Comparison of ENCODE assay signal across 18 mouse cellular contexts in the genomic region with DNA sequence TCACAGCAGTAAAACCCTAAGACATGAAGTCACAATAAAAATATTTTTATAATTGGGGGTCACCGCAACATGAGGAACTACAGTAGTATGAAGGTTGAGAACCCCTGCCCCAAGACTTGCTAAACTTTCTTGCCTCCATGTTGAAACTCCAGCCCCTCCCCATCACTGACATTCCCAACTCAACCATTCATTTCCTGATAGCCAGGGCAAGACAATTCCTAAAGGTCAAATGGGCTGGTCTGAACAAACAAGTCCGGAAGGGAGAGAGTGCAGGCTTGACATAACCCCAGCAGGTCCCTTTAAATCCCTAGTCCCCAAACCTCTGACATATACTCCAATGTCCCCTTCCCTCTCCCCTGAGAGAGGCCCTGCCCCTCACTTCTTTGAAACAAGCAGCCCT.
A peak's percentile ranks its signal among the peaks of the same experiment; 100 is the strongest.
DNase-seq lines count a peak whose midpoint lies in the region; ATAC-seq lines count a peak whose summit lies in the region.
"Had no signal": no experiment of that assay in that cellular context is flagged by ENCODE, and none has a peak within 500 bp of the region (broad histone marks: within the 10 kb centered on the region; RNA-seq: fewer than 3 reads in every experiment).

No protein-coding gene starts in this region.

- DNase-seq in heart, postnatal 4 days: no peak
- no peak for DNase-seq in liver, embryonic 11.5 days (ENCODE audit: low spot score)
- peak; percentile 70 for DNase-seq in ZHBTc4 (ENCODE audit: low read depth, low spot score)
- DNase-seq in lung, postnatal 14 days: no peak
- DNase-seq in left cerebral cortex, adult 9 months (ENCODE audit: low spot score in 2 of 2): no peak
- DNase-seq: adrenal gland, postnatal 10 days; cerebellum, adult 11 months; cerebellum, adult 8-10 months; cerebellum, postnatal 14 days; gastrocnemius, postnatal 10 days; heart, postnatal 10 days had no signal

- peak overlapping the region; percentile 33; the same call in 1 of the 2 replicates for H3K27ac ChIP-seq in heart, embryonic 12.5 days (ENCODE audit: poor library complexity, severe bottlenecking)
- no peak overlapping the region for H3K27ac ChIP-seq in liver, embryonic 16.5 days (ENCODE audit: low read length)
- H3K27ac ChIP-seq in liver, embryonic 11.5 days (ENCODE audit: low read depth, low read length): no peak overlapping the region
- H3K27ac ChIP-seq: embryonic facial prominence, embryonic 12.5 days; forebrain, embryonic 12.5 days; hindbrain, embryonic 13.5 days; hindbrain, postnatal 0 days had no signal

- H3K4me3 ChIP-seq in heart, embryonic 12.5 days: no peak overlapping the region
- no peak overlapping the region for H3K4me3 ChIP-seq in liver, embryonic 16.5 days (ENCODE audit: low read depth, low read length)
- no peak overlapping the region for H3K4me3 ChIP-seq in liver, embryonic 11.5 days (ENCODE audit: low read depth, low read length)
- H3K4me3 ChIP-seq: embryonic facial prominence, embryonic 12.5 days; forebrain, embryonic 12.5 days; hindbrain, embryonic 13.5 days had no signal

- H3K4me2 ChIP-seq in heart, embryonic 12.5 days: no peak overlapping the region
- peak overlapping the region; percentile 22; the same call in 1 of the 2 replicates for H3K4me2 ChIP-seq in liver, embryonic 16.5 days (ENCODE audit: low read depth, low read length)
- no peak overlapping the region for H3K4me2 ChIP-seq in liver, embryonic 11.5 days
- H3K4me2 ChIP-seq: embryonic facial prominence, embryonic 12.5 days; forebrain, embryonic 12.5 days; hindbrain, embryonic 13.5 days had no signal

- ATAC-seq in heart, embryonic 12.5 days (ENCODE audit: insufficient number of reproducible peaks, low FRiP score): no peak
- ATAC-seq in liver, embryonic 16.5 days (ENCODE audit: low read depth): 0 out of 2 replicates have a peak, but pooled peaks have one; percentile 25
- no peak for ATAC-seq in liver, embryonic 11.5 days (replicated peaks; ENCODE audit: low FRiP score)
- ATAC-seq: forebrain, embryonic 16.5 days; hindbrain, postnatal 0 days had no signal

- H3K36me3 ChIP-seq in heart, embryonic 12.5 days: peaks cover 13% of the 10 kb centered on the region
- H3K36me3 ChIP-seq in liver, embryonic 16.5 days (ENCODE audit: control insufficient read depth, insufficient read depth): no peaks in the 10 kb centered on the region
- H3K36me3 ChIP-seq in liver, embryonic 11.5 days (ENCODE audit: control insufficient read depth, insufficient read depth, low read length): no peaks in the 10 kb centered on the region
- H3K36me3 ChIP-seq: embryonic facial prominence, embryonic 12.5 days; forebrain, embryonic 12.5 days; hindbrain, embryonic 13.5 days had no signal

- WGBS in heart, embryonic 12.5 days: 81% methylated on average over 2 of the region's 2 CpGs
- WGBS in liver, embryonic 16.5 days (ENCODE audit: insufficient replicate concordance): 76% methylated on average over 2 of the region's 2 CpGs
- WGBS in liver, embryonic 11.5 days: 83% methylated on average over 2 of the region's 2 CpGs

- no peaks in the 10 kb centered on the region for H3K27me3 ChIP-seq in heart, embryonic 12.5 days (replicated peaks)
- no peaks in the 10 kb centered on the region for H3K27me3 ChIP-seq in liver, embryonic 16.5 days (ENCODE audit: control insufficient read depth, insufficient read depth, low read depth, low read length)
- no peaks in the 10 kb centered on the region for H3K27me3 ChIP-seq in liver, embryonic 11.5 days (replicated peaks; ENCODE audit: control insufficient read depth, insufficient read depth, low read length)
- H3K27me3 ChIP-seq: embryonic facial prominence, embryonic 12.5 days; forebrain, embryonic 12.5 days; hindbrain, embryonic 13.5 days had no signal

- H3K4me1 ChIP-seq in heart, embryonic 12.5 days (replicated peaks): peaks cover 14% of the 10 kb centered on the region
- H3K4me1 ChIP-seq in liver, embryonic 16.5 days (ENCODE audit: control insufficient read depth, low read depth, low read length): peaks cover 16% of the 10 kb centered on the region
- no peaks in the 10 kb centered on the region for H3K4me1 ChIP-seq in liver, embryonic 11.5 days (replicated peaks; ENCODE audit: control insufficient read depth, insufficient read depth, low read length)
- H3K4me1 ChIP-seq: embryonic facial prominence, embryonic 12.5 days; forebrain, embryonic 12.5 days; hindbrain, embryonic 13.5 days had no signal

- H3K9ac ChIP-seq in heart, embryonic 12.5 days: no peak overlapping the region
- no peak overlapping the region for H3K9ac ChIP-seq in liver, embryonic 16.5 days (ENCODE audit: low read depth, low read length)
- H3K9ac ChIP-seq in liver, embryonic 11.5 days (ENCODE audit: low read depth, low read length): no peak overlapping the region
- H3K9ac ChIP-seq: embryonic facial prominence, embryonic 12.5 days; forebrain, embryonic 12.5 days; hindbrain, embryonic 13.5 days had no signal

- 0 out of 2 replicates have a peak, but pooled peaks cover 8% of the 10 kb centered on the region for H3K9me3 ChIP-seq in heart, embryonic 12.5 days (replicated peaks)
- no peaks in the 10 kb centered on the region for H3K9me3 ChIP-seq in liver, embryonic 16.5 days (replicated peaks; ENCODE audit: control insufficient read depth, low read length)
- H3K9me3 ChIP-seq in liver, embryonic 11.5 days (ENCODE audit: control insufficient read depth, low read length): peaks cover 4% of the 10 kb centered on the region; the same call in 1 of the 2 replicates
- H3K9me3 ChIP-seq: embryonic facial prominence, embryonic 12.5 days; forebrain, embryonic 12.5 days; hindbrain, embryonic 13.5 days had no signal
